Mouse (Mus musculus) forebrain, postnatal 0 days (tissue): ENCODE results near the gene Gm9903. TPM values are rescaled to one million over a fixed set of nuclear protein-coding genes. Genes with fewer than 3 reads are reported as not detected.

ENCODE experiments used
- ATAC-seq: fragments of 200-750 bp; cut with Nextera tagmentation; 2 replicates; pipeline ENCODE4 v1.8.0; 2017; ENCODE audit warnings: mild to moderate bottlenecking, moderate library complexity
- DNase-seq: peaks from one replicate; pipeline ENCODE4 v3.0.0-alpha.2; 2015
- H3K27ac ChIP-seq: fragments of 300-500 bp; sonication (generic); 2 replicates; pipeline ENCODE4 v1.5.1; 2014; ENCODE audit warnings: low read depth, mild to moderate bottlenecking, antibody characterized with exemption, low read length, moderate library complexity, mixed read lengths
- H3K27me3 ChIP-seq: fragments of 300-500 bp; sonication (generic); 2 replicates; pipeline ENCODE4 v1.6.1; 2014; ENCODE audit warnings: mild to moderate bottlenecking, low read length, mixed read lengths; ENCODE audit not compliant: insufficient read depth
- H3K36me3 ChIP-seq: fragments of 300-500 bp; sonication (generic); 2 replicates; pipeline ENCODE4 v1.6.1; 2014; ENCODE audit warnings: mild to moderate bottlenecking, moderate library complexity; ENCODE audit not compliant: insufficient read depth
- H3K4me1 ChIP-seq: fragments of 300-500 bp; sonication (generic); 2 replicates; pipeline ENCODE4 v1.6.1; 2014; ENCODE audit warnings: antibody characterized with exemption; ENCODE audit not compliant: insufficient read depth
- H3K4me2 ChIP-seq: fragments of 300-500 bp; sonication (generic); 2 replicates; pipeline ENCODE4 v1.6.1; 2014; ENCODE audit warnings: low read depth, mild to moderate bottlenecking, moderate library complexity
- H3K4me3 ChIP-seq: fragments of 300-500 bp; sonication (generic); 2 replicates; pipeline ENCODE4 v1.5.1; 2014; ENCODE audit warnings: low read depth, low read length, mixed read lengths
- H3K9ac ChIP-seq: fragments of 300-500 bp; sonication (generic); 2 replicates; pipeline ENCODE4 v1.6.1; 2014; ENCODE audit warnings: mild to moderate bottlenecking
- H3K9me3 ChIP-seq: fragments of 300-500 bp; sonication (generic); 2 replicates; pipeline ENCODE4 v1.6.1; 2016; ENCODE audit warnings: low read length
- CTCF ChIP-seq: sonication (generic); IDR thresholded peaks from 2 replicates; pipeline ENCODE4 v1.5.1; 2016; ENCODE audit warnings: antibody characterized with exemption, control low read depth, low read depth
- WGBS: fragments of 180-500 bp; shearing (Covaris S2); extraction: QIAGEN DNeasy Blood & Tissue Kit; methylation state at CpG from one replicate; pipeline ENCODE4 v1.1.7; 2014; 5-methylcytosine and 5-hydroxymethylcytosine counted together
- polyA plus RNA-seq: library from polyadenylated mRNA; unstranded; fragments of >200 nt; fragmentation: Nextera tagmentation; extraction: Ambion mirVana; gene quantifications from 2 replicates; pipeline ENCODE4 v1.2.1, GENCODE M21; 2015
- total RNA-seq: library from RNA; depleted of rRNA; stranded (reverse); fragments of >200 nt; gene quantifications from 2 replicates; pipeline ENCODE4 v1.2.3, GENCODE M21; 2014

Gm9903 gene
- total and polyA plus RNA-seq, 2 experiments from 2014 or later, result 0.59 to 1.00 TPM

DNA sequence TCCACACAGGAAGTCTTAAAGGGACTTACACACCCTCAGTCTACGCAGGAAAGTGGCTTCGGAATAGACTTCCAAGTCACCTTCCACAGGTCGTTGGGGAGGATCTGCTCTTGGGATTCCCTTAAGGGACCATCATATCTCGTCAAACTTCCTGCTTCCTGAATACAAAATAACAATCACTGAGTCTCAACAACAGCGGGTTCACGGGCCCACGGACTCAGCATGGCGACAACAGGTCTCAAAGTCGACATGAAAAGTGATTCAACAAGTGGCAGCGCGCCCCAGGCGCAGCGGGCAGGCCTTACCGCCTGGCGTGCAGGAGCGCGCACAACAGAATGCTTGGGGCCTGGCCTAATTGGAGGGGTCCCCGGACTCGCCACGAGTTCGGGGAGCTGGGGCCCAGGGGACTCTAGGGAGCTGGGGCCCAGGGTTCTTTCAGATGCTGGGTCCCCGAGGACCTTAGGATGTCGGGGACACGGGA is 865 bp upstream of the Gm9903 start:
- H3K4me1 ChIP-seq, result no peaks in the 10 kb centered on the region; the same call in 1 of the 2 replicates
- H3K4me3 ChIP-seq, result peak overlapping the region; percentile 77
- H3K27me3 ChIP-seq, result no peaks in the 10 kb centered on the region
- DNase-seq (peak; percentile 55), ATAC-seq (peak; percentile 15; the same call in 1 of the 2 replicates)
- WGBS, result under 1% methylated on average over 24 of the region's 24 CpGs
- H3K4me2 ChIP-seq, result peak overlapping the region; percentile 89
- H3K9me3 ChIP-seq, result no peaks in the 10 kb centered on the region
- peak overlapping the region; percentile 79 for H3K27ac ChIP-seq
- no peaks in the 10 kb centered on the region for H3K36me3 ChIP-seq
- H3K9ac ChIP-seq, result peak overlapping the region; percentile 73
- no peak for TF ChIP-seq CTCF

DNA sequence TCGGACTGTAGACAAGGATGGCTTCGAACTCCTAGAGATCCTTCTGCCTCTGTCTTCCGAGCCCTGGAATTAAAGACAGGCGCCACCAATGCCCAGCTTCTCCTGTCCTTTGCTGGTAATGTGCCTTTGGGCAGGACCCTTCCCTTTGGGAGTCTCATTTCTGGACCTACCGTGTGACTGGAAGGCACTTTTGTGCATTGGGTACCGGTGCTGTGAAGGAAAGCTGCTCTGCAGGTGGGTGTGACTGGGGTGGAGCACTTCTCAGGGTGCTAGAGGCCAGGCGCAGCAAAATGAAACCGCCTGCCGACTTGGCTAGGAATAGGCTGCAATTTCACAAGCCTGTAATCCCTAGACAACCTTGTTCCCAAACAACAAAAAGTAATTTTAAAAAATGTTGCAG is 336 bp downstream of the Gm9903 start:
- Histone ChIP-seq H3K27me3 (no peaks in the 10 kb centered on the region), H3K36me3 (no peaks in the 10 kb centered on the region), H3K27ac (0 out of 2 replicates have a peak overlapping the region, but pooled peaks have one; percentile 24), H3K4me3 (peak overlapping the region; percentile 77), H3K4me2 (peak overlapping the region; percentile 89), H3K9me3 (no peaks in the 10 kb centered on the region), H3K9ac (peak overlapping the region; percentile 52), H3K4me1 (no peaks in the 10 kb centered on the region; the same call in 1 of the 2 replicates)
- WGBS, result 6% methylated on average over 9 of the region's 9 CpGs
- TF ChIP-seq CTCF, result no peak
- ATAC-seq (peak; percentile 5; the same call in 1 of the 2 replicates), DNase-seq (no peak)

DNA sequence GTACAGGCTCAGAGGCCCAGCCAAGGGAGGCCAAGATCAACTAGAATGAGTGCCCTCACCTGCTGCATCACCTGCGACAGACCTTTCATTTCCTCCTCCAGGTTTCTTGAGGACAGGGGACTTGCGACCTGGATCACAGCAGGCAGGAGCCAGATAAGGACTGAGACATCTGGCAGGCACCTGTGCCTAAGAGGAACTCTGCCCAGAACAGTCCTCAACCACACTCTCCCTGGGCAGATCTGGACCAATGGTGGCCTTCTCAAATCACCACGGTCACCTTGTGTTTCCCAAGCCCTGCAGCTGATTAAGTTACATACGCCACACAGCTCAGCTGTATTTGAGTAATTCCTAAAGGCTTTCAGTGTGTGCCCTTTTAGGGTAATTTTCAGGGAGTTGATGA is 890 bp downstream of the Gm9903 start:
- no peaks in the 10 kb centered on the region for H3K9me3 ChIP-seq
- no peaks in the 10 kb centered on the region; the same call in 1 of the 2 replicates for H3K4me1 ChIP-seq
- H3K4me2 ChIP-seq, result peak overlapping the region; percentile 89
- H3K4me3 ChIP-seq, result no peak overlapping the region
- ATAC-seq (no peak), DNase-seq (no peak)
- 80% methylated on average over 4 of the region's 4 CpGs for WGBS
- H3K27ac ChIP-seq, result no peak overlapping the region
- peak overlapping the region; percentile 52; the same call in 1 of the 2 replicates for H3K9ac ChIP-seq
- no peaks in the 10 kb centered on the region for H3K27me3 ChIP-seq
- no peak for TF ChIP-seq CTCF
- H3K36me3 ChIP-seq, result no peaks in the 10 kb centered on the region

DNA sequence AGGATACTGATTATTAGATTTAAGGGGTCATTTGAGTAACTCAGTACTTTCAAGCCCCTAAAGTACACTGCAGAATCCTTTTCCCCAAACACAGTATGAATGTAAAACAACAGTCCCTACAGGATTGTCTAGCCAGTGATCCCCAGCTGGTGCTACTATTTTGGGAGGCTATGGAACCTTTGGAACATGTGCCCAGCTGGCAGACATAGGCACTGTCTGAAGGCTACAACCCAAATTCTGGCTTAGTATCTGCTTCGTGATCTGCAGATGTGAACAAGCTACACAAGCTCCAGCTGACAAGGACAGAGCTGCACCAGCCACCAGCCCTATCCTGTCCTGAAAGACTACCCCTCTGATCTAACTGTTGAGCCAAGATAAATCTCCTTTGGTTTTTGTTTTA is 2.8 kb downstream of the Gm9903 start:
- TF ChIP-seq CTCF, result no peak
- DNase-seq, result no peak

DNA sequence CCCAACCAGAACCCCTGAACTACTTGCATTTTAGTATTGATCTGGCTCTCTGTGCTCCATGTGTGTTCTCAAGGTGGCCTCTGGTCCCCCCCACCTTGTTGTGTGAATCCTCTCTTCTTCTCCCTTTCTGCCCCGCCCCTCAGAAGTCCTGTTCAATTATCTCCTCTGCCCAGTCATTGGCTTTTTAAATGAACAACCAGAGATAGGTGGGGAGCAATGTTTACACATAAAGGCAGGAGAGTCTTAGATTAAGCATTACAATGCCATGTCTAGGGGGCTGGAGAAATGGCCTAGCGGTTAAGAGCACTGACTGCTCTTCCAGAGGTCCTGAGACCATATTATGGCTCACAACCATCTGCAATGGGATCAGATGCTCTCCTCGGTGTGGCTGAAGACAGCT is 5.6 kb downstream of the Gm9903 start:
- ATAC-seq (no peak), DNase-seq (no peak)
- no peak overlapping the region for H3K9ac ChIP-seq
- peaks cover 12% of the 10 kb centered on the region; the same call in 1 of the 2 replicates for H3K36me3 ChIP-seq
- no peak for TF ChIP-seq CTCF
- no peak overlapping the region for H3K4me3 ChIP-seq
- no peaks in the 10 kb centered on the region for H3K9me3 ChIP-seq
- H3K27me3 ChIP-seq, result no peaks in the 10 kb centered on the region
- H3K4me1 ChIP-seq, result no peaks in the 10 kb centered on the region; the same call in 1 of the 2 replicates
- WGBS, result 88% methylated on average over 3 of the region's 3 CpGs
- no peak overlapping the region for H3K27ac ChIP-seq
- no peak overlapping the region for H3K4me2 ChIP-seq

More for the DNA sequence above, 2.8 kb downstream of the Gm9903 start:
- no peak for ATAC-seq
- Histone ChIP-seq H3K27ac (no peak overlapping the region), H3K36me3 (no peaks in the 10 kb centered on the region), H3K4me2 (no peak overlapping the region), H3K9me3 (no peaks in the 10 kb centered on the region), H3K4me3 (no peak overlapping the region), H3K27me3 (no peaks in the 10 kb centered on the region), H3K4me1 (no peaks in the 10 kb centered on the region; the same call in 1 of the 2 replicates), H3K9ac (no peak overlapping the region)
- WGBS, result 91% methylated on average over 1 of the region's 1 CpGs

DNA sequence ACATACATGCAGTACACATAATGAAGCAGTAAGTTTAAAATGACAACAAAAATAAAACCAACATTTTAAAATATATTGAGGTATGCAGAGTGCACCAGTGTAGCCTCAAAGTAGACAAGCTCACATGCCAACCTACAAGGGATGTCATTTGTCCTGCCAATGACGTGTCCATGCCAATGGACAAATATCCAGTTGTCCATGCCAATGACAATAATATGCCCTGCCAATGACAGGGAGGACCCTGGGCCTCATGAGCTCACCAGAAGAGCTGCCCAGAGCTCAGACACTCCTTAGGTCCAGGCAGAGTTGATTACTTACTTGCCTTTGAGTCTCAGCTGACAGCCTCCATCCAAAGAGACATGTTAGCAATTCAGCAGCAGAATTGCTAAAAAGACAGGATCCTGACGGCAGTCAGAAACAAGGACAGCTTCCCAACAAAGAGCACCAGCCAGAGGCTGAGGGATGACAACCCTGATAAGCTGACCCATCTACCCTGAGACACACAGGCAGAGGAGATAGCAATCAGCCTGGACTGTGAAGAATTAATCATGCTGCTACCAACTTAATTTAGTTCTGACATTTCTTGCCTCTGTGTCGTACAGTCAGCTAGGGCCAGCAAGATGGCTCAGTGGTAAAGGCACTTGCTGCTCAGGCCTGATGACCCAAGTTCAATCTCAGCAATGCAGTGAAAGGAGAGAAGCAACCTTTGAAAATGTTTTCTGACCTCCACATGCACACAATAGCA is 8.1 kb downstream of the Gm9903 start:
- DNase-seq, result no peak
- no peak for ATAC-seq
- TF ChIP-seq CTCF, result no peak
- Histone ChIP-seq H3K27ac (no peak overlapping the region), H3K9me3 (no peaks in the 10 kb centered on the region), H3K9ac (no peak overlapping the region), H3K4me3 (no peak overlapping the region), H3K36me3 (peaks cover 27% of the 10 kb centered on the region), H3K4me1 (no peaks in the 10 kb centered on the region), H3K4me2 (no peak overlapping the region), H3K27me3 (no peaks in the 10 kb centered on the region)
- WGBS, result 75% methylated on average over 3 of the region's 3 CpGs

DNA sequence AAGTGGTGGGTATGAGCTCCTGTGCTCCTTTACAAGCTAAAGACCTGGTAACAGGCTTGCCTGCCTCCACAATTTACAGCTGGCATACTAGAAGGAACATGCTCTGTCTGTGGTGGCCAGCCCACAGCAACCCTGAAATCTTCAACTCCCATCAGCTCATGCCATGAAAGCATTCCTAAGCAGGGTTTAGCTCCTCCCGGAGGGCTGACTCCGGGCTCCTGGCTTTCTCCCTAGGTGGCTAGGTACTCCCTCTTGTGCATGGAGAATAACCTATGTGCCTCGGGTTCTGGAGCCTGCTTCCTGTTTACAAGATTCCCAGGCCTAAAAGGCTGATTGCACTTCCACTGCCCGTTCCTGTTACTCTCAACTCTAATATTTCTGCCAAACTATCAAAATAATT is 9.1 kb downstream of the Gm9903 start:
- no peak for TF ChIP-seq CTCF
- Histone ChIP-seq H3K4me1 (no peaks in the 10 kb centered on the region), H3K27me3 (no peaks in the 10 kb centered on the region), H3K4me2 (no peak overlapping the region), H3K36me3 (peaks cover 36% of the 10 kb centered on the region), H3K9ac (no peak overlapping the region), H3K4me3 (no peak overlapping the region), H3K9me3 (no peaks in the 10 kb centered on the region), H3K27ac (no peak overlapping the region)
- DNase-seq (no peak), ATAC-seq (no peak)
- 71% methylated on average over 4 of the region's 4 CpGs for WGBS
